Mouse (Mus musculus) kidney, embryonic 16.5 days (tissue): ENCODE results near the gene Cald1. TPM values are rescaled to one million over a fixed set of nuclear protein-coding genes. Genes with fewer than 3 reads are reported as not detected.

Experiments used
- ATAC-seq: fragments of 200-750 bp; cut with Nextera tagmentation; 2 replicates; pipeline ENCODE4 v1.8.0; 2017; ENCODE audit warnings: moderate TSS enrichment; ENCODE audit not compliant: low FRiP score, low TSS enrichment
- H3K27ac ChIP-seq: fragments of 300-500 bp; sonication (generic); 2 replicates; pipeline ENCODE4 v1.5.1; 2014; ENCODE audit warnings: low read length
- H3K27me3 ChIP-seq: fragments of 300-500 bp; sonication (generic); 2 replicates; pipeline ENCODE4 v1.6.1; 2014; ENCODE audit warnings: low read length, control low read depth, mixed read lengths; ENCODE audit not compliant: insufficient read depth
- H3K36me3 ChIP-seq: fragments of 300-500 bp; sonication (generic); 2 replicates; pipeline ENCODE4 v1.6.1; 2014; ENCODE audit warnings: low read length, control low read depth, mixed read lengths; ENCODE audit not compliant: insufficient read depth
- H3K4me1 ChIP-seq: fragments of 300-500 bp; sonication (generic); 2 replicates; pipeline ENCODE4 v1.6.1; 2014; ENCODE audit warnings: low read length, control low read depth, mixed read lengths; ENCODE audit not compliant: insufficient read depth
- H3K4me2 ChIP-seq: fragments of 300-500 bp; sonication (generic); replicated peaks from 2 replicates; pipeline ENCODE4 v1.6.1; 2014; ENCODE audit warnings: low read depth, low read length
- H3K4me3 ChIP-seq: fragments of 300-500 bp; sonication (generic); 2 replicates; pipeline ENCODE4 v1.5.1; 2014; ENCODE audit warnings: mild to moderate bottlenecking, low read length
- H3K9ac ChIP-seq: fragments of 300-500 bp; sonication (generic); replicated peaks from 2 replicates; pipeline ENCODE4 v1.6.1; 2014; ENCODE audit warnings: low read length
- H3K9me3 ChIP-seq: fragments of 300-500 bp; sonication (generic); 2 replicates; pipeline ENCODE4 v1.6.1; 2016; ENCODE audit warnings: low read length, control low read depth
- WGBS: fragments of 180-500 bp; shearing (Covaris S2); extraction: QIAGEN DNeasy Blood & Tissue Kit; methylation state at CpG from one replicate; pipeline ENCODE4 v1.1.7; 2014; 5-methylcytosine and 5-hydroxymethylcytosine counted together
- polyA plus RNA-seq: library from polyadenylated mRNA; unstranded; fragments of >200 nt; fragmentation: Nextera tagmentation; extraction: Ambion mirVana; gene quantifications from 2 replicates; pipeline ENCODE4 v1.2.1, GENCODE M21; 2015

Gene Cald1
- polyA plus RNA-seq, 1 experiment from 2014 or later = 243 TPM

GRCm38 (mm10) chr6:34628131-34628530 is 29.8 kb downstream of the Cald1 start:
- no peak for ATAC-seq
- peaks cover 13% of the 10 kb centered on the region for H3K4me1 ChIP-seq
- H3K9me3 ChIP-seq = no peaks in the 10 kb centered on the region
- H3K27me3 ChIP-seq = no peaks in the 10 kb centered on the region
- no peak overlapping the region for H3K9ac ChIP-seq
- no peak overlapping the region for H3K4me2 ChIP-seq
- H3K4me3 ChIP-seq = no peak overlapping the region
- H3K36me3 ChIP-seq = no peaks in the 10 kb centered on the region
- 28% methylated on average over 1 of the region's 1 CpGs for WGBS
- H3K27ac ChIP-seq = no peak overlapping the region

- peaks cover 18% of the 10 kb centered on the region for H3K4me1 ChIP-seq
- no peak overlapping the region for H3K4me2 ChIP-seq
- H3K9me3 ChIP-seq = no peaks in the 10 kb centered on the region
- H3K9ac ChIP-seq = no peak overlapping the region
- WGBS = 44% methylated on average over 3 of the region's 3 CpGs
- no peak overlapping the region for H3K4me3 ChIP-seq
- peak; percentile 42; the same call in 1 of the 2 replicates for ATAC-seq
- H3K27me3 ChIP-seq = no peaks in the 10 kb centered on the region
- H3K27ac ChIP-seq = no peak overlapping the region
- H3K36me3 ChIP-seq = no peaks in the 10 kb centered on the region
These were observed 35.5 kb downstream of the Cald1 start for GRCm38 (mm10) chr6:34633776-34634175.

- Histone ChIP-seq H3K9ac (no peak overlapping the region), H3K9me3 (no peaks in the 10 kb centered on the region), H3K4me3 (no peak overlapping the region), H3K27me3 (no peaks in the 10 kb centered on the region), H3K4me2 (no peak overlapping the region), H3K4me1 (peaks cover 40% of the 10 kb centered on the region), H3K36me3 (no peaks in the 10 kb centered on the region), H3K27ac (peak overlapping the region; percentile 46)
- WGBS = 51% methylated on average over 10 of the region's 10 CpGs
- ATAC-seq = no peak
These were observed 39.5 kb downstream of the Cald1 start for GRCm38 (mm10) chr6:34637588-34638438.

GRCm38 (mm10) chr6:34638667-34639066 is 40.4 kb downstream of the Cald1 start:
- Histone ChIP-seq H3K36me3 (no peaks in the 10 kb centered on the region), H3K4me3 (no peak overlapping the region), H3K27me3 (no peaks in the 10 kb centered on the region), H3K9me3 (no peaks in the 10 kb centered on the region), H3K9ac (no peak overlapping the region), H3K4me2 (no peak overlapping the region), H3K4me1 (peaks cover 40% of the 10 kb centered on the region), H3K27ac (no peak overlapping the region)
- 0 out of 2 replicates have a peak, but pooled peaks have one; percentile 58 for ATAC-seq
- 29% methylated on average over 2 of the region's 2 CpGs for WGBS

GRCm38 (mm10) chr6:34640226-34640625 is 41.9 kb downstream of the Cald1 start:
- no peak overlapping the region for H3K9ac ChIP-seq
- no peak for ATAC-seq
- no peaks in the 10 kb centered on the region for H3K27me3 ChIP-seq
- H3K36me3 ChIP-seq = no peaks in the 10 kb centered on the region
- 0 out of 2 replicates have a peak overlapping the region, but pooled peaks have one; percentile 10 for H3K27ac ChIP-seq
- peaks cover 40% of the 10 kb centered on the region for H3K4me1 ChIP-seq
- H3K9me3 ChIP-seq = no peaks in the 10 kb centered on the region
- 62% methylated on average over 9 of the region's 9 CpGs for WGBS
- no peak overlapping the region for H3K4me3 ChIP-seq
- no peak overlapping the region for H3K4me2 ChIP-seq

- Histone ChIP-seq H3K4me2 (no peak overlapping the region), H3K4me3 (no peak overlapping the region), H3K9ac (no peak overlapping the region), H3K9me3 (no peaks in the 10 kb centered on the region), H3K4me1 (peaks cover 40% of the 10 kb centered on the region), H3K27me3 (no peaks in the 10 kb centered on the region), H3K27ac (no peak overlapping the region), H3K36me3 (no peaks in the 10 kb centered on the region)
- no peak for ATAC-seq
These were observed 42.8 kb downstream of the Cald1 start for GRCm38 (mm10) chr6:34641081-34641480.

- Histone ChIP-seq H3K4me3 (no peak overlapping the region), H3K9me3 (no peaks in the 10 kb centered on the region), H3K9ac (no peak overlapping the region), H3K27ac (0 out of 2 replicates have a peak overlapping the region, but pooled peaks have one; percentile 45), H3K4me2 (no peak overlapping the region), H3K27me3 (no peaks in the 10 kb centered on the region), H3K36me3 (no peaks in the 10 kb centered on the region), H3K4me1 (peaks cover 34% of the 10 kb centered on the region)
- ATAC-seq = no peak
- 38% methylated on average over 5 of the region's 5 CpGs for WGBS
These were observed 43.8 kb downstream of the Cald1 start for GRCm38 (mm10) chr6:34642075-34642547.

- H3K36me3 ChIP-seq = no peaks in the 10 kb centered on the region
- no peaks in the 10 kb centered on the region for H3K9me3 ChIP-seq
- no peak overlapping the region for H3K9ac ChIP-seq
- no peak overlapping the region for H3K27ac ChIP-seq
- WGBS = 79% methylated on average over 5 of the region's 5 CpGs
- no peaks in the 10 kb centered on the region for H3K27me3 ChIP-seq
- no peak for ATAC-seq
- H3K4me2 ChIP-seq = no peak overlapping the region
- no peak overlapping the region for H3K4me3 ChIP-seq
- 0 out of 2 replicates have a peak, but pooled peaks cover 10% of the 10 kb centered on the region for H3K4me1 ChIP-seq
These were observed 49.9 kb downstream of the Cald1 start for GRCm38 (mm10) chr6:34648017-34648787.

GRCm38 (mm10) chr6:34651298-34651697 is 53.0 kb downstream of the Cald1 start:
- Histone ChIP-seq H3K9me3 (no peaks in the 10 kb centered on the region), H3K4me2 (no peak overlapping the region), H3K9ac (no peak overlapping the region), H3K27ac (no peak overlapping the region), H3K27me3 (no peaks in the 10 kb centered on the region), H3K4me3 (no peak overlapping the region), H3K4me1 (peaks cover 18% of the 10 kb centered on the region), H3K36me3 (no peaks in the 10 kb centered on the region)
- 77% methylated on average over 7 of the region's 7 CpGs for WGBS
- no peak for ATAC-seq
